Mouse (Mus musculus): ENCODE data around the gene Mmp3. TPM values are rescaled to one million over a fixed set of nuclear protein-coding genes. Genes with fewer than 3 reads are reported as not detected.
"Not testable (repeated sequence)": the region's sequence is repeated elsewhere in the genome, so short reads cannot be mapped to it uniquely, and the experiment has no call there.

The Mmp3 gene
- under 1 TPM; 0.27 to 0.28 TPM for total RNA-seq (2021)

DNA sequence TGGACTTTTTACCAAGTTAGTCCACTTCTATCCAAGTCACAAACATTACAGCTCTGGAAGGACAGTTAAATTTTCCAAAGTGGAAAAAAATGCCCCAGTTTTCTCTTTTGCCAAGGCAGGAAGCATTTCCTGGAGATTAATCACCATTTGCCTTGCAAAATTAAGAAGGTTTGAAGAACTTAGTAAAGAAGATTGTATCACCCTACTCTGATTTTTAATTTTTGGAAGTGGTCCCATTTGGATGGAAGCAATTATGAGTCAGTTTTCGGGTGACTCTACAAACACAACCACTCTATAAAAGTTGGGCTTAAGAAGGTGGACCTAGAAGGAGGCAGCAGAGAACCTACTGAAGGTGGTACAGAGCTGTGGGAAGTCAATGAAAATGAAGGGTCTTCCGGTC is at the start of gene Mmp3:
Gene Mmp3 (plus strand): TSS at position 301 of the 400 bp plus-strand sequence.
- intact Hi-C loops (cut with DNase I) = no loop called here
- no peak for DNase-seq

DNA sequence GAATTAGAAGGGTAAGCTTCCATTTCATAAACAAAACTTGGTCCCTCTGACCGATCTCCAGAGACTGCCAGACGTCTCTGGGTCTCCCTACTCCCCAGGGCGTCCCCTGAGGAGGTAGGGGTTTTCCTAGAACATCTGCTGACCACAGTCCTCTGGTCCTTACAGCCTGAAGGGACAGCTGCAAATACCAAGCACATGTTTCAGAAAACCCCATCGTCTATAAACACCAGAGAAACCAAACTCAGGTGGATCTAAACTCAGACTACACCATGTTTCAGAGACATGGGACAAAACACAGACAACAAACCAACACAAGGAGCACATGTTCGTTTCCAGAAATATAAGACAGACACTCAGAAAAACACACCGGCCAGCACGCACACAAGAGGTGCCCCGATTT is 49.1 kb upstream of the Mmp3 start:
- DNase-seq; intact Hi-C loops (cut with DNase I): not testable (repeated sequence)

DNA sequence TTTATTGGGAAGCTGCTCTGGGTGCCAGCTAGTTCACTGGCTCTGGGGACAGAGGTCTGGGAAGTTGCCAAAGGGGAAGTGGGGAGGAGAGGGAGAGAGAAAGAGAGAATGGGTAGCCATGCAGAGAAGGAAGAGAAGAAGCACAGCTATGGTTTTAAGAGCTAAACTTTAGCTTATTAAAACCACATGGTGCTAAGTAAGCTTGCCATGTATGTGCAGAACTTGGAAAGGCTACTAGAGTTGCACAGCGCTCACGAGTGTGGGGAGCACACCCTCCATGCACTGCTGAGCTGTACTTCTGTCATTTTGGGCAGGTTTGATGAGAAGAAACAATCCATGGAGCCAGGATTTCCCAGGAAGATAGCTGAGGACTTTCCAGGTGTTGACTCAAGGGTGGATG is 7.7 kb downstream of the Mmp3 start:
- intact Hi-C loops (cut with DNase I) = no loop called here
- DNase-seq = no peak

DNA sequence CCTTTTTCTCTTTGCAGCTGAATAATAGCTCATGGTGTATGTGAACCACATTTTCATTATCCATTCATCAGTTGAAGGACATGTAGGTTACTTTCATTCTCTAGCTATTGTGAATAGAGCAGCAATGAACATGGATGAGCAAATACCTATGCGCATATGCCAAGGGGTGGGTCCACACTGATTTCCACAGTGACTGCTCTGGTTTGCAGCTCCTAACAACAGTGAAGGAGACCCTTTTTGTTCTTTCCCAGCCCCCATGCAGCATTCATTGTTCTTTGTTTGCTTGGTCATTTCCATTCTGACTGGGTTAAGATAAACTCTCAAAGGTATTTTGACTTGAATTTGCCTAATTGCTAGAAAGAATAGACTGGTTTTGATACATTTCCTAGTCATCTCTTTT is 24.6 kb downstream of the Mmp3 start:
- intact Hi-C loops (cut with DNase I) = loop anchor here (10.0 kb wide), 1 partner anchor 95 kb away; no protein-coding TSS in a partner anchor
- no peak for DNase-seq

DNA sequence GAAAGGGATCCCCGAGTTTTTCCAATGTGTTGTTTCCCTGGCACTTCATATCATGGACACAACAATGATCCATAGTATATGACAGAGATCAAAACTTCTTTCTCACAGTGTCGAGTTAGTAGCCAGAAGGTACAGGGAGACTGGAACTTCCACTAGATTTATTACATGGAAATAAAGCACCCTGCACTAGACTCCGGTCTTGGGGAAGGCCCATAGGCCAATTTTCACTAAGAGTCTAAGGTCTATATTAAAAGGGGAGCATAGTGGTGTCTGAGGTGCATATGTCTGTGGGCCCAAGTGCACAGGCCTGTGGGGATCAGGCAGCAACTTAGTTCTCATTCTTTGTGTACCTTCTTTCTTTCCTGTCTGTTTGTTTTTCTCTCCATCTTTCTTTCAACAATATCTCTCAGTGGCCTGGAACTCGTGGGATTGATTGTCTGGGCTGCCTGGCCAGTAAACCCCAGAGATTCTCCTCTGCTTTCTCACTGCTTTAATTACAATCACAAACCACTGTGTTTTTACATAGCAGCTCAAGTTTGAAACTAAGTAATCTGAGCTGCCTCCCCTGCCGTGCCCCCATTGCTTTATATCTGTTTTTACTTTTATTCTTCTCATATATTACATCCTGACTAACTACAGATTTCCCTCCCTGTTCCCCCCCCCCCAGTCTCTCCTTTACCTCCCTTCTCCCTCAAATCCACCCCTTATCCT is 38.2 kb downstream of the Mmp3 start:
- no peak for DNase-seq
- intact Hi-C loops (cut with DNase I) = no loop called here

DNA sequence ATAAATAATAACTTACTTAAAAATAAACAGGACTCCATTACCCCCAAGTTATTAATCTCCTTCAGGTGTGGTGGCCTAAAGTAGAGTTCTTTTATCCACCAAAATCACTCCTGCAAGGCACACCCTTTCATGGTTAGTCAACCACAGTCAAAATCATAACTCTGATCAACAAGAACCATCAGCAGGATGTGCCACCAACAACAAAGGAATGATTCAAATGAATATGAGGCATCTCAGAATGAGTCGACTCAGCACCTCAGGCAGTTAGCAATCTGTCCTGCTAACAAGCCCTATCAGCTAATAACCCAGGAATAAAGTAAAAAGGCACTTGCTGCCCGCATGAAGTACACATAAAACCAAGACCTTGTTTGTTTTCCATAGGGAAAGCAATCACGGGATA is 55.5 kb downstream of the Mmp3 start:
- no peak for DNase-seq
- intact Hi-C loops (cut with DNase I) = no loop called here

DNA sequence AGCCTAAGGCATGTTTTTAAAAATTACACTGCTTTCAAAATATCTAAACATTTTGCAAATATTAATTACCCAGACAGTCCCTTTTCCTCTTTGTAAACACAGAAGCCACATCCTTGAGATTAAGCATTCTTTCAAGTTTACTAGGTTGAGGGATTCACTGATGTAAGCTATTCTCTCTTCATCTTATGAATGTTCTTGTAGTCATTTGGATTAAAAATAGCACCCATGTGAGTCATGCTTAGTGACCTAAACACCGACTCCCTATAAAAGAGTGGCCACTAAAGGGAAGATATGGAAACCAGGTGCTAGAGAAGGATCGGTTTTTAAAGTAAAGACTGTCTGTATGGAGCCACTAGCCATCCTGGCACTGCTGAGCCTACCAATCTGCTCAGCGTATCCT is 56.4 kb downstream of the Mmp3 start, which contains the start of gene Mmp10:
Gene Mmp10 (plus strand): TSS at position 302 of the 400 bp plus-strand sequence.
- DNase-seq = no peak
- intact Hi-C loops (cut with DNase I) = no loop called here

Other genes with a start within 250 kb of the Mmp3 start
- under 1 TPM; 0.22 to 0.57 TPM for gene Mmp13, start 173.3 kb upstream of the Mmp3 start, total RNA-seq (2021)
- 1 to 10 TPM in 1 of 2 experiments, under 1 TPM in 1; 0.46 to 1.2 TPM for gene Mmp12, start 101.4 kb upstream of the Mmp3 start, total RNA-seq (2021)
- gene Mmp1b, start 57.8 kb upstream of the Mmp3 start, total RNA-seq (2021) = not detected
- gene Mmp10, start 56.5 kb downstream of the Mmp3 start, total RNA-seq (2021) = not detected
- gene Mmp8, start 112.6 kb downstream of the Mmp3 start, total RNA-seq (2021) = under 1 TPM in 1 of 2 experiments, not detected in 1; 0.14 TPM
- gene Mmp27, start 125.6 kb downstream of the Mmp3 start, total RNA-seq (2021) = under 1 TPM in 1 of 2 experiments, not detected in 1; 0.22 TPM
- gene Mmp20, start 182.4 kb downstream of the Mmp3 start, total RNA-seq (2021) = not detected
- gene Mmp7, start 246.3 kb downstream of the Mmp3 start, total RNA-seq (2021) = not detected